20 mouse cellular contexts compared by ENCODE assay signal in the genomic region with DNA sequence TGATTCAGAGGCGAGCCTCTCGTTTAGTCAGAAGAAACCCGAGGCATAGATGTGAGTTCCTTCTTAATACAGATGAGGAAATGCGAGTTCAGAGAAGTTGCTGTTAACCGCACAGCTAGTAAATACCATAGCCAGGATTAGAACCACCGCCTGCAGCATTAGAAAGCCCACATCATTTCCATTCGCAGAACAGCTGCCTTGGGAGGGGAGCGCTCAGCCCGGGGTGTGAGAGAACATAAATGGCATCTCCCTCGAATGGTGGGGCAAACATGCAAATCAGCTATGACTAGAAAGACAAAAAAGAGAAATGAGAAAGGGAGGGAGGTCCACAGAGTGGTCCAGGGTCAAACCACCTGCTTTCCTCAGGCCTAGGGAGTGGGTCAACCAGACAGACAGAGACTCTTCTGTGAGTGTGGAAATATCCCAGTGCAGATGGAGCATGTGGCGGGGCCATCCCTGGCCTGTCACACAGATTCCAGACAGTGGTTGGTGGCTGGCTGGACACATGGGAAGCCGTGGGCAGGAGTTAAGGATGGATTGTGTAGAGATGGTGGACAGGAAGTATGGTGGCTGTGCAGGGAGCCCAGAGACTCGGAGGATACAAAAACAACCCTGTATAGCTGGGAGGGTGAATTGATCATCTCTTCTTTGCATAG. TPM values are rescaled to one million over a fixed set of nuclear protein-coding genes. Genes with fewer than 3 reads are reported as not detected.
DNase-seq lines count a peak whose midpoint lies in the region; ATAC-seq lines count a peak whose summit lies in the region.
"Had no signal": no experiment of that assay in that cellular context is flagged by ENCODE, and none has a peak within 500 bp of the region (broad histone marks: within the 10 kb centered on the region; RNA-seq: fewer than 3 reads in every experiment).

No protein-coding gene starts in this region.

- no peak overlapping the region for H3K27ac ChIP-seq in hindbrain, embryonic 12.5 days
- H3K27ac ChIP-seq: embryonic facial prominence, embryonic 12.5 days; forebrain, embryonic 13.5 days; heart, embryonic 15.5 days; limb, embryonic 10.5 days had no signal

- no peak overlapping the region for H3K9ac ChIP-seq in hindbrain, embryonic 12.5 days
- H3K9ac ChIP-seq: embryonic facial prominence, embryonic 12.5 days; forebrain, embryonic 13.5 days; heart, embryonic 15.5 days; lung, embryonic 14.5 days had no signal

- peaks cover 3% of the 10 kb centered on the region for H3K27me3 ChIP-seq in megakaryocyte, embryonic 14.5 days (replicated peaks)
- H3K27me3 ChIP-seq in hindbrain, embryonic 12.5 days: no peaks in the 10 kb centered on the region
- H3K27me3 ChIP-seq: embryonic facial prominence, embryonic 12.5 days; forebrain, embryonic 13.5 days; heart, embryonic 15.5 days had no signal

- 85% methylated on average over 13 of the region's 13 CpGs for WGBS in hindbrain, embryonic 12.5 days

- no peak overlapping the region for H3K4me2 ChIP-seq in hindbrain, embryonic 12.5 days (replicated peaks)
- H3K4me2 ChIP-seq: embryonic facial prominence, embryonic 12.5 days; forebrain, embryonic 13.5 days; heart, embryonic 15.5 days; lung, embryonic 14.5 days had no signal

- no peaks in the 10 kb centered on the region for H3K36me3 ChIP-seq in megakaryocyte, embryonic 14.5 days (replicated peaks; ENCODE audit: low read length)
- H3K36me3 ChIP-seq in hindbrain, embryonic 12.5 days: no peaks in the 10 kb centered on the region
- H3K36me3 ChIP-seq: embryonic facial prominence, embryonic 12.5 days; heart, embryonic 15.5 days; limb, embryonic 10.5 days had no signal

- peak overlapping the region; percentile 51 for H3K4me3 ChIP-seq in megakaryocyte, embryonic 14.5 days (replicated peaks)
- H3K4me3 ChIP-seq in hindbrain, embryonic 12.5 days: no peak overlapping the region
- H3K4me3 ChIP-seq: embryonic facial prominence, embryonic 12.5 days; erythroblast, embryonic 14.5 days; forebrain, embryonic 13.5 days; heart, embryonic 15.5 days; limb, embryonic 10.5 days had no signal

- ATAC-seq in hindbrain, embryonic 12.5 days (ENCODE audit: low FRiP score): no peak
- ATAC-seq: forebrain, embryonic 13.5 days had no signal

- no peaks in the 10 kb centered on the region for H3K9me3 ChIP-seq in megakaryocyte, embryonic 14.5 days
- no peaks in the 10 kb centered on the region for H3K9me3 ChIP-seq in hindbrain, embryonic 12.5 days (replicated peaks)
- H3K9me3 ChIP-seq: embryonic facial prominence, embryonic 12.5 days; forebrain, embryonic 13.5 days; heart, embryonic 15.5 days; limb, embryonic 10.5 days had no signal

- DNase-seq in A20 (ENCODE audit: low read depth, low spot score): peak; percentile 92
- DNase-seq in B cell, adult 2 months: peak; percentile 68 to 70
- DNase-seq in spleen, adult 18-20 months: peak; percentile 48 to 59
- no peak for DNase-seq in urinary bladder, postnatal 4 days (ENCODE audit: low spot score in 2 of 2)
- no peak for DNase-seq in left cerebral cortex, adult 11 months (ENCODE audit: low spot score)
- DNase-seq in right cerebral cortex, postnatal 14 days: no peak
- DNase-seq: cerebellum, adult 9-10 months; gastrocnemius, postnatal 14 days; kidney, adult 18-20 months; kidney, postnatal 25 days; layer of hippocampus, adult 9-11 months; lung, embryonic 14.5 days; thymus, postnatal 4 days had no signal

- H3K4me1 ChIP-seq in megakaryocyte, embryonic 14.5 days: peaks cover 58% of the 10 kb centered on the region
- H3K4me1 ChIP-seq in hindbrain, embryonic 12.5 days: peaks cover 7% of the 10 kb centered on the region; the same call in 1 of the 2 replicates

RNA-seq across cellular contexts. Expression of a gene that starts 28.1 kb away (rescaled TPM):
- 4.1 and 8.5 TPM in 2 replicates for polyA plus RNA-seq in megakaryocyte, embryonic 14.5 days (2012; ENCODE audit: insufficient read depth, low replicate concordance)
- 2.4 and 2.9 TPM in 2 replicates for polyA plus RNA-seq in hindbrain, embryonic 12.5 days (2016; fragmentation: Nextera tagmentation; extraction: Ambion mirVana)

RNA-seq across cellular contexts. Expression of a gene that starts 37.9 kb away (rescaled TPM):
- not detected in 2 replicates for polyA plus RNA-seq in megakaryocyte, embryonic 14.5 days (2012; ENCODE audit: insufficient read depth, low replicate concordance)
- 6.2 and 7.8 TPM in 2 replicates for polyA plus RNA-seq in hindbrain, embryonic 12.5 days (2016; fragmentation: Nextera tagmentation; extraction: Ambion mirVana)
- polyA plus RNA-seq: erythroblast, embryonic 14.5 days had no signal

Comparison
In these comparisons a context has a peak if more than half of its experiments do, and no peak if none do; other contexts are left out.
1. DNase-seq: peak in A20 (single experiment), B cell, adult 2 months (2 of 2) and spleen, adult 18-20 months (2 of 2); none in urinary bladder, postnatal 4 days (0 of 2), left cerebral cortex, adult 11 months (single experiment) and right cerebral cortex, postnatal 14 days (single experiment).